Mouse (Mus musculus) megakaryocyte, embryonic 14.5 days (primary cell): Measurements from ENCODE around the gene Depdc1b.

Experiments used
- FLI1 ChIP-seq: IDR thresholded peaks from 2 replicates; pipeline ENCODE4 v1.6.1; 2012; ENCODE audit warnings: low read length, inconsistent platforms, mixed read lengths
- GATA1 ChIP-seq: IDR thresholded peaks from 3 replicates; pipeline ENCODE4 v1.6.1; 2012; ENCODE audit warnings: mixed read lengths, low read length, inconsistent platforms, borderline replicate concordance

DNA sequence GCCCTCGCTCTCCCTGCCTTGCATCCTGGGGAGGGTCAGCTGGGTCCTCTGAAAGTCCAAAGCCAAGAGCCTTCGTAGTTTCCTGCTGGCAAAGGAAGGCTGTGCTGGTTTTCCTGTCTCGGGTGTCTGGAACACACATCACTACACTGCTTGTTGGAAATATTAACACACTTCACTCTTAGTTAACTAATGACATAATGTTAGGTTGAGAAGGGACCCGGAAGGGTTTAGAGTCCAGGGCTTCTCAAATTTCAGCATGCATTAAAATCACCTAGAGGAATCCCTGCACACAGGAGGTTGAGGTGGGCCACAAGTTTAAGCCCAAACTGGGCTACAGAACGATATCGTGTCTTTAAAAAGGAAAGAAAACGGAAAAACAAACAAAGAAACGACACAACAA is 43.8 kb upstream of the Depdc1b start:
- TF ChIP-seq FLI1 (no peak), GATA1 (no peak)
